Mouse (Mus musculus) myocyte (in vitro differentiated cells): ENCODE data around the gene Thada. TPM values are rescaled to one million over a fixed set of nuclear protein-coding genes. Genes with fewer than 3 reads are reported as not detected.

Experiments
- H3K27me3 ChIP-seq: one replicate; pipeline ENCODE4 v1.6.1; 2011; ENCODE audit not compliant: control insufficient read depth, insufficient read depth, insufficient read length
- H3K36me3 ChIP-seq: one replicate; pipeline ENCODE4 v1.6.1; 2011; ENCODE audit not compliant: control insufficient read depth, insufficient read depth
- H3K4me2 ChIP-seq: one replicate; pipeline ENCODE4 v1.6.1; 2011; ENCODE audit warnings: low read depth, control low read depth
- H3K4me3 ChIP-seq: one replicate; pipeline ENCODE4 v1.5.1; 2011; ENCODE audit warnings: mild to moderate bottlenecking, control low read depth, moderate library complexity
- H3K79me2 ChIP-seq: one replicate; pipeline ENCODE4 v1.6.1; 2011; ENCODE audit not compliant: control insufficient read depth, insufficient read depth
- H3ac ChIP-seq: one replicate; pipeline ENCODE4 v1.6.1; 2011; ENCODE audit not compliant: control insufficient read depth, insufficient read length
- CEBPB ChIP-seq: IDR thresholded peaks from 2 replicates; pipeline ENCODE4 v1.6.1; 2011; ENCODE audit warnings: mild to moderate bottlenecking, moderate library complexity; ENCODE audit not compliant: poor library complexity, insufficient read depth, severe bottlenecking
- E2F4 ChIP-seq: IDR thresholded peaks from one replicate; pipeline ENCODE4 v1.6.1; 2011; ENCODE audit warnings: mild to moderate bottlenecking, control low read depth, moderate library complexity; ENCODE audit not compliant: insufficient read depth
- MAX ChIP-seq: IDR thresholded peaks from one replicate; pipeline ENCODE4 v1.6.1; 2011; ENCODE audit warnings: low read depth, mild to moderate bottlenecking, control low read depth
- MYOD1 ChIP-seq, 3 experiments: IDR thresholded peaks; one replicate each; pipeline ENCODE4 v1.6.1; 2011; ENCODE audit warnings: control low read depth in 2 of 3, low read depth in 2 of 3, mild to moderate bottlenecking in 2 of 3, moderate library complexity in 1 of 3; ENCODE audit not compliant: insufficient read length in 2 of 3, control insufficient read depth in 1 of 3
- MYOG ChIP-seq, 3 experiments: IDR thresholded peaks; one replicate each; pipeline ENCODE4 v1.6.1; 2011; ENCODE audit warnings: control low read depth in 2 of 3, low read depth in 2 of 3, mild to moderate bottlenecking in 2 of 3; ENCODE audit not compliant: insufficient read length in 2 of 3, control insufficient read depth in 1 of 3, insufficient read depth in 1 of 3
- POLR2A ChIP-seq: IDR thresholded peaks from one replicate; pipeline ENCODE4 v1.6.1; 2011; ENCODE audit warnings: low read depth, mild to moderate bottlenecking, control low read depth, moderate library complexity; ENCODE audit not compliant: insufficient read length
- POLR2AphosphoS2 ChIP-seq: IDR thresholded peaks from one replicate; pipeline ENCODE4 v1.6.1; 2011; ENCODE audit warnings: low read depth, control low read depth; ENCODE audit not compliant: insufficient read length
- REST ChIP-seq: IDR thresholded peaks from one replicate; pipeline ENCODE4 v1.6.1; 2011; ENCODE audit warnings: mild to moderate bottlenecking, control low read depth, moderate library complexity; ENCODE audit not compliant: insufficient read depth, insufficient read length
- SRF ChIP-seq: IDR thresholded peaks from one replicate; pipeline ENCODE4 v1.6.1; 2011; ENCODE audit warnings: low read depth; ENCODE audit not compliant: control insufficient read depth, insufficient read length
- TCF12 ChIP-seq: IDR thresholded peaks from one replicate; pipeline ENCODE4 v1.6.1; 2011; ENCODE audit warnings: mild to moderate bottlenecking, control low read depth; ENCODE audit not compliant: poor library complexity, insufficient read depth, severe bottlenecking
- TCF3 ChIP-seq: IDR thresholded peaks from one replicate; pipeline ENCODE4 v1.6.1; 2011; ENCODE audit warnings: low read depth, control low read depth; ENCODE audit not compliant: insufficient read length
- USF1 ChIP-seq: IDR thresholded peaks from one replicate; pipeline ENCODE4 v1.6.1; 2011; ENCODE audit warnings: low read depth, mild to moderate bottlenecking, control low read depth, moderate library complexity
- polyA plus RNA-seq: library from polyadenylated mRNA; unstranded; fragments of >200 nt; fragmentation: generic; extraction: Trizol; gene quantifications from one replicate; pipeline ENCODE4 v1.2.1, GENCODE M21; 2012; ENCODE audit warnings: missing spikeins

Thada gene
- polyA plus RNA-seq, 1 experiment: 5.5 TPM

DNA sequence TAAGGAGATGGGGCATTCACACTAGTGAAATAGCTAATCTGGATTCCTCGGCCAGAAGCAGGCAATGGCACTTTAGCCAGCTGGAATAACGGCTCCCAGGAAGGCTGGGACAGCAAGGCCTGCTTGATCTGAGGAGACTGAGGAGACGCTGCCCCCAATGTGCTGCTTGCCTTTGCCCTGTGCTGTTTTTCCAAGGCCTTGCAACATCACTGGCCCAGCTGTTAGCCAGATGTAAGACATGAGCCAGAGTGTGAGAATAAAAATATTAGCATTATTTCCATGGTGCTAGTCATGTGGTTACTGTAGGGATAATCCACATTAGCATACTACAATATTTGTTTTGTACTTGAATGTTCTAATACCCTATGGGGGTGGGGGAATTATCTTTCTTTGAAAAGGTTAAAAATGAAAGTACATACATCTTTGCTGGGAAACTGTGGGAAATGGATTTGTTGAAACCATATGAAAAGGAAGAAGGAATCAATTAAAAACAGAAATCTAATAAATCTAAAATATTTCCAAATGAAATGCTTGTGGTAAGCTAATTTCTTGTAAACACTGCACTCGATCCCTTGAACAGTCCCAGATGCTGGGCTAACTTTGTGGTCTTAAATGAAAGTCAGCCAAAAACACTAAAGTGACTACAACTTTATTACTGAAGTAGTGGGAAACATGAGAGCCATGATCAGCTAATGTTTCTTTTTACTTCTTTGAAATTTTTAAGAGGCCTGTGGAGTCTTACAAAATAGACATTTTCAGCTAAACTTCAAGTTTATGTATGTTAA lies 43.8 kb downstream of the Thada start:
- peaks cover 18% of the 10 kb centered on the region for H3K36me3 ChIP-seq
- H3K27me3 ChIP-seq: no peaks in the 10 kb centered on the region
- no peaks in the 10 kb centered on the region for H3K79me2 ChIP-seq
- H3K4me2 ChIP-seq: no peak overlapping the region
- H3K4me3 ChIP-seq: no peak overlapping the region
- TF ChIP-seq SRF (no peak), REST (no peak), MYOG (IDR thresholded peaks at IDR 0.05; ENCODE audit: control insufficient read depth in 1 of 3, insufficient read depth in 1 of 3, insufficient read length in 2 of 3, low read depth in 2 of 3) (no peak), TCF3 (no peak), TCF12 (no peak), MYOD1 (IDR thresholded peaks at IDR 0.05; ENCODE audit: control insufficient read depth in 1 of 3, insufficient read length in 2 of 3, low read depth in 2 of 3) (no peak), USF1 (no peak), MAX (no peak), POLR2AphosphoS2 (no peak), POLR2A (no peak), E2F4 (no peak), CEBPB (no peak)
- no peak overlapping the region for H3ac ChIP-seq

DNA sequence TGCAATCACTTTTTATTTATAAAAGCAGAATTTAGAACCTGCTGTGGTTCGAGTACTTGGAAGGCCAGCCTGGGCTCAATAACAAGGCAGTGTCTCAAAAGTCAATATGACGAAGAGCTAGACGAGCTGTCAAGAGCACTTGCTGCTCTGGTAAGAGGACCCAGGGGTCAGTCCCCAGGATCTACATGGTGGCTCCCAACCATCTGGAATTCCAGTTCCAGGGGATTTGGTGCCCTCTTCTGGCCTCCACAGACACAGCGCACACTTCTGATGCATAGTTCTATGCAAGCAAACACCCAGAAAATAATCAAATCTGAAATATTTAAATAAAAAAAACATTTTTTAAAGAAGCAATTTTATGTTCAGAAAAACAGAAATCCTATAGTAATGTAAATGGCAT lies 45.0 kb downstream of the Thada start:
- no peak overlapping the region for H3K4me3 ChIP-seq
- H3K79me2 ChIP-seq: no peaks in the 10 kb centered on the region
- H3K27me3 ChIP-seq: no peaks in the 10 kb centered on the region
- H3K4me2 ChIP-seq: no peak overlapping the region
- no peak overlapping the region for H3ac ChIP-seq
- no peak for TF ChIP-seq TCF12
- H3K36me3 ChIP-seq: peaks cover 14% of the 10 kb centered on the region

DNA sequence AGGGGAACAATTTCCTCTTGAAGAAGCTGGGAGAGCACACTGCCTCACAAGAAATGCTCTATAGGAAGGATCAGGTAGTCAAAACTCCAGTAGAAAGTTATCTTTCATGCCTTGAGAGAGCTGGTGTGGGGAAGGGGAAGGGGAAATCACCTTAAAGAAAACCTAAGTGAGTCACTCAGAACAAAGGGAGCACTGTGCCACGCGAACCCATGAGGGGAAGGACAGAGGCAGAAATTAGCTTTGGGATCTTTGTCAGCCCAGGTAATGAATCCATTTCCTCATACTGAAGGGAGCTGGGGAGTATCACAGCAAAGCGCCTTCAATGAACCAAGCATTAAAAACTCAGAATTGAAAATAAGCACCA lies 45.7 kb downstream of the Thada start:
- peaks cover 6% of the 10 kb centered on the region for H3K36me3 ChIP-seq
- no peaks in the 10 kb centered on the region for H3K79me2 ChIP-seq
- no peak overlapping the region for H3K4me3 ChIP-seq
- no peak overlapping the region for H3ac ChIP-seq
- no peak overlapping the region for H3K4me2 ChIP-seq
- TF ChIP-seq REST (no peak), CEBPB (no peak), POLR2A (no peak), POLR2AphosphoS2 (no peak), E2F4 (no peak), MAX (no peak), USF1 (no peak), MYOD1 (IDR thresholded peaks at IDR 0.05; ENCODE audit: control insufficient read depth in 1 of 3, insufficient read length in 2 of 3, low read depth in 2 of 3) (no peak), MYOG (IDR thresholded peaks at IDR 0.05; ENCODE audit: control insufficient read depth in 1 of 3, insufficient read depth in 1 of 3, insufficient read length in 2 of 3, low read depth in 2 of 3) (no peak), TCF3 (no peak), TCF12 (no peak), SRF (no peak)
- no peaks in the 10 kb centered on the region for H3K27me3 ChIP-seq

DNA sequence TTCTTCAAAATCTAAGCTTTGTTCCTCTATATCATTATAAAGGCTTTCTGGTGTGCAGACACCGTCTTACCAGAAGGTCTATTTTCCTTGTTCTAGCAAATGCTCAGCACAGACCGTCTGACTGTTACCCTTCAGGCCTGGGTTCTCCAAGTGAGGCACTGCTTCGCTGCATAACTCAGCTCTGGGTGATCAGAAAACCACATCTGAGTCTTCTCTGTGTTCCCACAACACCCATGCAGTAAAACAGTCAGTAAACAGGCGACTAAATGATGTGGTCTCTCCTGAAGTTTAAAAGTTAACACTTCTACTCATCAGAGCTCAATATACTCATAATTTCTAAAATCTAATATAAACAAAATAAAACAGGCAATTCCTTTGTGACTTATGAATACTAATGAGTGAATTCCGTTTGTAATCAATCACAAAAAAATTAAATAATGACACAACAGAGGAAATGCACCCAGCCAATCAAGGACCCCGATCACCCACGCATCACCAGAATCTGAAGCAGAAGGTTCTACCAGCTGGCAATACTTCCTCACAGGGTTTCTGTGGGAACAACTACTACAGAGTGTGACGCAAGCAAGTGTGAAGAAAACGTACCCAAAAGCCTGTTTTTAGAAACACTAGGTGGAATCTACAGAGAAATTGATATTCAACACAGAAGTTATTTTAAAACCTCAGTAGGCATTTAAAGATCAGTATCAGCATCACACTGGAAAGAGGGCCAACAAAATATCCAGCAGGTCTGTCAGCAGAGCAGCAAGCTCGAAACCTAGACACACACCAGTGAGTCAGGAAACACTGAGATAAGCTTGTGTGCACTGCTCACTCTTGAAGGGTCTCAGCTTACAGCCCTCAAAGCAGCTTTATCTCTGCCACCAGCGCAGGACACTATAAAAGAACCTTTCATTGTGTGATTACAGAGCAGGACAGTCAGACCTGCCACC lies 46.4 kb downstream of the Thada start:
- Histone ChIP-seq H3K36me3 (peaks cover under 1% of the 10 kb centered on the region), H3K4me2 (no peak overlapping the region)

More for the DNA sequence above, 46.4 kb downstream of the Thada start:
- H3K4me3 ChIP-seq: no peak overlapping the region
- no peaks in the 10 kb centered on the region for H3K27me3 ChIP-seq
- no peaks in the 10 kb centered on the region for H3K79me2 ChIP-seq
- TF ChIP-seq MAX: no peak
- TF ChIP-seq MYOG (IDR thresholded peaks at IDR 0.05; ENCODE audit: control insufficient read depth in 1 of 3, insufficient read depth in 1 of 3, insufficient read length in 2 of 3, low read depth in 2 of 3): no peak
- TF ChIP-seq TCF3: no peak
- no peak for TF ChIP-seq USF1
- no peak for TF ChIP-seq E2F4
- TF ChIP-seq TCF12: no peak
- TF ChIP-seq MYOD1 (IDR thresholded peaks at IDR 0.05; ENCODE audit: control insufficient read depth in 1 of 3, insufficient read length in 2 of 3, low read depth in 2 of 3): no peak
- no peak for TF ChIP-seq REST
- no peak for TF ChIP-seq POLR2A
- TF ChIP-seq SRF: no peak
- no peak for TF ChIP-seq CEBPB
- TF ChIP-seq POLR2AphosphoS2: no peak
- no peak overlapping the region for H3ac ChIP-seq
